Mouse (Mus musculus) gonadal fat pad, adult 2 months (tissue): ENCODE measurements around the gene Cetn4. TPM values are rescaled to one million over a fixed set of nuclear protein-coding genes. Genes with fewer than 3 reads are reported as not detected.
A peak's percentile ranks its signal among the peaks of the same experiment; 100 is the strongest.

Experiments used
- DNase-seq: peaks from one replicate; pipeline ENCODE4 v3.0.0-alpha.2; 2012; ENCODE audit warnings: low read depth
- polyA plus RNA-seq: library from polyadenylated mRNA; depleted of rRNA; stranded (reverse); fragments of >200 nt; gene quantifications from 2 replicates; pipeline ENCODE4 v1.2.3, GENCODE M21; 2012; rRNA removed

Cetn4 gene
- polyA plus RNA-seq = 1.4 and 2.8 TPM in 2 replicates

DNA sequence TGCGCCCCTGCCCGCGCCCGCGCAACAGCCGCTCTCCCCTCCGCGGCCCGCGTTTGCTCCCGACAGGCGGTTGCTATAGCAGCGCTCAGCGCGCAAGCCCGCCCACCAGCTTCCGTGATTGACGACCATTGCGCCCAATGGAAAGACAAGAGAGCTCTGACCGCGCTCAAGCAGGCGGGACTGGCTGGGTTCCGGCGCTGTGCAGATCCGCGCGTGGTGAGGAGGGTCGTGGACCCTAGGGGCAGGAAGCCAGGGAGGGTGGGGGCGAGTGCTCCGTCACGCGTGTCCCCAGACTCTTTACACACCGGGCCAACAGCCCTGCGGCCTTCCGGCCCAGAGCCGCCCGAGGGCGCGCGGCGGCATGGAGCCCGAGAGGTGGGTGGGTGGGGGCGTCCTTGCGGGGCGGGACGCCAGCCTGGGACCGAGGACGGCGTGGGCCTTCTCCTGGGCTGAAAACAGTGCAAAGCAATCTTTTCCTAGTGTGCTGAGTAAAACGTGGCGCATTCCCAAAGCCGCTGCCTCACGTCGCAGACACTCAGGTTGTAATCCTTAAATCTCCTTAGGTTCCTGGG lies at the start of gene Cetn4, which contains the start of gene Bbs12:
Gene Cetn4, minus strand, starts transcription at position 339 of the 572 bp plus-strand sequence.
Gene Bbs12, plus strand, starts transcription at position 185 of the 572 bp plus-strand sequence.
- no peak for DNase-seq

DNA sequence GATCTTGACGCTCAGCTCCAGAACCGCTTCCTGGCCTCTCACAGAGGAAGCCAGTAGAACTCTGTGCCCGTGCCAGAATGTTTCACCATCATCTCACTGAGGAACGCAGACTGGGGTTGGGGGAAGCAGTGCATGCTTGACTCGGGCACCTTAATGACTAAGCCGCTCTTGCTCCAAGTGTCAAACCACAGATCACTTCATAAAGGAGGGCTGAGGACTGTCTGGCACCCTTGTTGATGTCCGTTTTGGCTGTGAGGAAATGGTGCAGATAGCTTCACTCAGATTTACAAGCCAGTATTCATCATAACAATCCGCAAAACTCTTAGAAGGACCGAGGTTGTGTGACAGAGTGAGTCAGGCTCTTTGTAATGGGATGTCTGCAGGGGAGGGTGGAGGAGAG lies 48.2 kb upstream of the Cetn4 start:
- no peak for DNase-seq

DNA sequence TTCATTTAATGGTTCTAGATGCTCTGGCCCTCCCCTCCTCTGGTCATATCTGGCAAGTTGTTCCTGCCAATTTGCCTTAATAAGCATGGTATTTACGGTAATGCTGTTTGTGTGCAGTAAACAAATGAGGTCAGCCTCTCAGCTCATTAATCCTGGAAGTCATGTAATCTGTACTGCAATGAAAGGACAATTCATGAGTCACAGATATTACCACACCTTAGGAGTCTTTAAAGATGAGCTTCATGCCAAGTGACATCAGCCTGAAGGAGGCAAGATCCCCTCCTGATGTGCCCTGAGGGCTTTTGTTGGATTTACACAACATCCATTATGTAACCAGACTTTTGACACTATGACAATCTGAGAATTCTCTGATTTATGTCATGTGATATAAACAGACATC lies 42.2 kb upstream of the Cetn4 start:
- DNase-seq = peak; percentile 68

DNA sequence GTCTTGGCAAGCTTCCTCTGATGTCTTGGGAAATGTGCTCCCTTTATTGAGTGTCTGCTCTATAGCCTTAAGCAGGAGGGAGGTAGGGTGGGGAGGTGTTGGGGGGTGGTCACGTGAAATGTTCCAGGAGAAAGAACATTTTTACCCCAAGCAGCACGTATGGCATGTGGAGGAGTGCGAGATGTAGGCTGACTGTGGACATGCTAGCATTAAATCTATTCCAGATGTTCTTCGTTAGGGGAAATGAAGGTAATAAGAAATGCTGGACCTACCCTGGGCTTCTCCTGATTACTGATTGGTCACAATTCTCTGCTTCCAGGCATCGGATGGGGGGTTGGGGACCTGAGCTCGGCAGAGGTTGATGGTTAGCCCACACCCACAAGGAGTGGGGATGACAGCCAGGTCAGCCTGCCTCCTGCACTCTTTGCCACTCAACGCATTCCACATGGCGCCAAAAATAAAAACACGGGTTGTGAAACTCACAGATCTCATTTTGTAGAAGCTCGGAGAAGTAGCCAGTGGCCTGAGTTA lies 41.5 kb upstream of the Cetn4 start:
- no peak for DNase-seq

DNA sequence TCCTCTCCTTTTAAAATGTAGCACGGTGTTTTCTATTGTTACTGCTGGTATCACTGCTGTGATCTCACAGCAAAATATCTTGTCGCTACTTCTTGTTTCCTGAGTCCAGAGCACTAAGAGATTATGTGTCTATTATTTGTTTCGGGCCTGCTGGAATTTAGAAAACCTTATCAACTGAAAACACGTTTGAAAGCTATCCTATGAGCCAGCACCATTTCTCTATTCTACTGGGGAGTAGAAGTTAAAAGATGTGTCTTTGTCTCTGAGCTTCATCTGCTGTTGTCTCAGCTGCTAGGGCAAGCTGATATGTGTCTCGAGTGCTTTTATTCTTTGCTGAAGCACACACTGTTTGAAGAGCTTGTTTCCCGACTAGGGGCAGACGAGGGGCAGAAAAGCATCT lies 37.9 kb upstream of the Cetn4 start:
- no peak for DNase-seq

DNA sequence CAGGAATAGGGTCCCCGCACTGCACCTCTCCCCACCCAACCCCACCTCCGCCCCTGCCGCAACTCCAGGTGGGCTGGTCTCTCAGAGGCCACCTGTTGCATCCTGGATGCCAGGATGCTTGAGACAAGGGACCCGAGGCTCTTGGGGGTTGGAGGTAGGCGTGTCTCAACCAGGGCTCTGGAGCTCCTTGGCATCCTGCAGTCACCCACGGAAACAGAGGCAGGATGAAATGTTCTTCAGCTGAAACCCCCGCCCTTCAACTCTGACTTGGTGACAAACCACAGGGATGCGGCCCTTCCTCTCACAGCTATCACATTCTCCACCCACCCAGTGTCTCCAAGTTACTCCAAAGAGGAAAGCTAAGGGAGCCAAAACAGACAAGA lies 36.6 kb upstream of the Cetn4 start:
- no peak for DNase-seq

DNA sequence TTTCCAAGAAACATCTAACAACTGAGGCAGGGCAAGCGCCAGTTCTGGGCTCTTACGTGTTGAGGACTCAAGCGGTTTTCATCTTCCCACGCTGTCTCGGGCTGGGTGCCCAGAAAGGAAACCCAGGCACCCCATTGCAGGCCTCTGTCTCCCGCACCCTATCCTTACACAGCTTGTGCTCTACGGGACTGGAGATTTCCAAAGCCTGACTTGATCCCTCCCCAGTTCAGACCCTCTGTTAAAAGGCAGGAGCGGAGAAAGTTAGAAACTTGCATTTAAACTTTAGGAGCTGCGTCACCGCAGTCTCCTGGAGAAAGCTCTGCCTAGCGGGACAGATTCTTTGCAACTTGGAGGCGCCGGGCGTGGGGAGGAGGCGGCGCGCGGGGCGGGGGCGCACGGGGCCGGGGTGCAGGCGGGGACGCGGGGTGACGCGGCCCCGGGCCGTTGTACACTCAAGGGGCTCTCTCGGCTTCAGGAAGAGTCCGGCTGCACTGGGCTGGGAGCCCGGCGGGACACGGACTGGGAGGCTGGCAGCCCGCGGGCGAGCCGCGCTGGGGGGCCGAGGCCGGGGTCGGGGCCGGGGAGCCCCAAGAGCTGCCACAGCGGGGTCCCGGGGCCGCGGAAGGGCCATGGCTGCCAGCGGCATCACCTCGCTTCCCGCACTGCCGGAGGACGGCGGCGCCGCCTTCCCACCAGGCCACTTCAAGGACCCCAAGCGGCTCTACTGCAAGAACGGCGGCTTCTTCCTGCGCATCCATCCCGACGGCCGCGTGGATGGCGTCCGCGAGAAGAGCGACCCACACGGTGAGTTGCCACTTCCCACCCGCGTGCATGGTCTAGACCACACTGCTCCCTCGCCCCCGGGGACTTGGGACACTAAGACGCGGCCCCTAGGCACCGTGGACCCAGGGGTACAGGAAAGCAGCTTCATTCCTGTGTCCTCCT lies 36.0 kb upstream of the Cetn4 start, which contains the start of gene Fgf2:
Gene Fgf2, plus strand, starts transcription at position 126 of the 945 bp plus-strand sequence.
- no peak for DNase-seq

DNA sequence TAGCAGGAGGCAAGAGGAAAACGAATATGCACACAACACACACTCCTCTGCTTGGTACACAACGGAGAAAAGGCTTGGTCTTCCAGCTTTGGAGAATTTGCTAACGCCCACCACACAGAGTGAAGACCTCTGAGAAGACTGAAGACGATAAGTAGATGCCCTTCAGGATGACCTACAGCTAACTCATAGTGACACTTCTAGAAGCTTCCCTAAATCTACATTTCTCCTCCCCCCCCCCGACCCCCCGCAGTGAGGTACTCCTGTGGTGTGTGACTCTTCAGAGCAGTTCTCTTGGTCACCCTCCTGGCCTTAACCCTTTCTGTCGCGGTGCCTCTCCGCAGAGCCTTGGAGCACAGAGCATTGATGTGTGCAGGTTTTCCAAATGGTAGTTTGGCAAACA lies 35.2 kb upstream of the Cetn4 start:
- no peak for DNase-seq

DNA sequence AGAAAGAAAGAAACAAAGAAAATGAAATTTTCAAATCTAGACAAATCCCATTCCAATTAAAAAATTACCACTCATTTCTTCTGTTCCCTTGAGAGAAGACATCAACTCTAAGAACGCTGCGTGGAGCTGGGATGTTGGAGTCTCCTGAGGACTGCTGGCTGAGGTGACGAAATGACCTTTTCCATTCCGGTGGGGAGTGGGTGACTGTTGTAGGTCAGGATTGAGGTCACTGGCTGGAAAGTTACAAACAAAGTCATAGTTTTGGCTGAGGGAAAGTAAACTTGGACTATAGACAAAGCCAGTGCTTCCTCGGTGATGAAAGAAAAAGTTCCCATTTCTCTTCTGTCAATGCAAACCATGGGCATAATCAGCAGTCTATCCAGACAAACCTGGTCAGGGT lies 30.3 kb upstream of the Cetn4 start:
- no peak for DNase-seq

DNA sequence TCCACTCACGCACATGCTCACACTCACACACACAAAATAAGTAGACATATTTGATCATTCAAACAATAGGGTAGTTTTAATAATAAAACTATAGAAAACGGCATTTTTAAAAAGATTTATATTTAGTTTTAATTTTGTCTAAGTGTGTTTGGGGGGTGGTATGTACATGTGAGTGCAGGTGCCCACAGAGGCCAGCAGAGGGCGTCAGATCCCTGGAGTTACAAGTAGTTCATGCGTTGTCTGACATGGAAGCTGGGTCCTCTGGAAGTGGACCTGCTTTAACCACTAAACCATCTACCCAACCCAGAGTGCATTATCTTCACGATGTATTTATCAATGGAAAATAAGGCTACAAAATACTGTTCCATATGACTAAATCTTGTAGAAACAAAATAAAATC lies 28.6 kb upstream of the Cetn4 start:
- DNase-seq = no peak

DNA sequence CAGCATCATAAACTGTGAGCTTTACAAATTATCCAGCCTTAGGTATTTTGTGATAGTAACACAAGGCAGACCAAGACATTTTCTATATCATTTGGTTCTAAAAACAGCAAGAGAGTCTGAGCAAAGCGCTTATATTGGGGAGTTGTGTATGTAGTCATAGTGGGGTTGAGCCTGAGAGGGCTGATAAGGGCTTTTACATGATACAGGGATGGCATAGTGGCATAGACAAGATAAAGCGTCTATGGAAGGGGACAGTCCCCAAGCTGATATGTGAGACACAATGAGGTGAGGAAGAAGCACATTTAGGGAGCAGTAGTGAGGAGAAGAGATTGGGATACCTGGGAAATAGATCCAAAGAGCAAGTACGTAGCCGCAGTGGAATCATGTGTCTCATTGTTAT lies 21.5 kb upstream of the Cetn4 start:
- DNase-seq = no peak

DNA sequence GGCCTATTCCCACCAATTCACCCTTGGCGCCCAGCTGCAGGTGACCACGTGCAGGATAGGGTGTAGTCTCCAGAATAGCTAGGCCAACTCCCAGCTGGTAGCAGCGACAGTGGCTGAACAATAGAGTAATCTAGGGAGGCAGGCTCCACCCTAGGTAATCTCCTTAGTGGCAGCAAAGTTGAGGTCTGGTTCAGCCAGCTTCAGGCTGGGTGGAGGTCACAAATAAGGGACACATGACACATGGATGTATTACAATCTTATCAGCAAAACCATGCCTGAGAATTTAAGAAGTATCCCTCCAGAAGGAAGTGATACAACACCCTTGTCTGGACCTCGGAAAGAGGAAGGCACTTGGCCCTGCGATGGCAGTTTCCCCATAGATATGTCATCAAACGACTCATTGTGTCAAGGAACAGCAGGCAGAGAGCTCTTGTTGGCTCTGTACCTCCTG lies 19.5 kb upstream of the Cetn4 start:
- no peak for DNase-seq

DNA sequence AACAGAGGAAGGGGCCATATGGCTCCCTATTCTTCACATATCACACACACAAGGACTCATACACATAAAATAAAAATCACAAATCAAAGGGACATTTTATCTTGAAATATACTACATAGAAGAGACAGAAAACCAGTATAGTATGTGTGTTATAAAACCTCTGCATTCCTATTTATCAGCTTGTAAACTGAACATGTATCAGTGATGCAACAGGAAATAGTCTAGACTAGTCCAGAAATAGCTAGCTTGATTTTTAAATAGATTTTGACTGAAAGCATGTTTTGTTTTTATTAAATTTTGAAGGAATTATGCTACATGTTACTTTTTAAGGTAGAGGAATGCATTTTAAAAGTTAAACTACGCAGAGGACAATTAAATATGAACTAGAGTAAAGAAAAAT lies 17.5 kb upstream of the Cetn4 start:
- no peak for DNase-seq

DNA sequence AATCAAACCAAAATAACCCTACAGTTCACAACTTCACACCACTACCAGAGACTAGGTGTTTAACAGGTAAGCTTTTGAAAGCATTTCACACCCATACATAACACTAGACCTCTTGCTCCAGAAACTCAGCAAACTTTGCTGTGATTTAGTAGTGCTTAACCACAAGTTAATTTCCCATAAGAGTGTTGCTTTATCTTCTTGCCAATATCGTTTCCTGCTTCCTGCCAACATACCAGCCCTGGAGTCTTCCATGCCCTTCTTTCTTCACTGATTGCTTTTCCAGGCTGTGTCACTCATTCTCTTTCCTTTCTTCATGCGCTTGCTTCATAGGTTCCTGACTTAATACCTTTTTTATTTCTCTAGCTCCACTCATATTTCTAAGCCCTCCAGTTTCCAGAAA lies 16.0 kb upstream of the Cetn4 start:
- DNase-seq = no peak

DNA sequence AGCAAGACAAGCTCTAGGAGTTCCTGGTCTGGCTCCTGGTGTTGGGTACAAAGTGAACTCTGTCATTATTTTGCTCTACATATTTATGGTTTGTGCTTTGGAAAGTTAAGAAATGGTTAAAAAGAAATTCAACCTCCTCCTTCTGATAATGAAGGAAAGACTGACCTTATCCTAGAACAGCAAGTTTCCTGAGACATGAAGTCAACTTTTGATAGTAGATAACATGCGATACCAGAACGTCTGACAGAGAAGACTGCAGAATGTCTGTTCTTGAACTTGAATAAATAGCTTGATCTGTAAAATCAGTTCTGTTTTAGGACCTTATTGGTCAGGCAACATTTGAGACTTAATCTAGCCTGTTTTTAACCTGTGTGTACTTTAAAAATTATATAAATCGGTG lies 14.1 kb upstream of the Cetn4 start:
- no peak for DNase-seq

DNA sequence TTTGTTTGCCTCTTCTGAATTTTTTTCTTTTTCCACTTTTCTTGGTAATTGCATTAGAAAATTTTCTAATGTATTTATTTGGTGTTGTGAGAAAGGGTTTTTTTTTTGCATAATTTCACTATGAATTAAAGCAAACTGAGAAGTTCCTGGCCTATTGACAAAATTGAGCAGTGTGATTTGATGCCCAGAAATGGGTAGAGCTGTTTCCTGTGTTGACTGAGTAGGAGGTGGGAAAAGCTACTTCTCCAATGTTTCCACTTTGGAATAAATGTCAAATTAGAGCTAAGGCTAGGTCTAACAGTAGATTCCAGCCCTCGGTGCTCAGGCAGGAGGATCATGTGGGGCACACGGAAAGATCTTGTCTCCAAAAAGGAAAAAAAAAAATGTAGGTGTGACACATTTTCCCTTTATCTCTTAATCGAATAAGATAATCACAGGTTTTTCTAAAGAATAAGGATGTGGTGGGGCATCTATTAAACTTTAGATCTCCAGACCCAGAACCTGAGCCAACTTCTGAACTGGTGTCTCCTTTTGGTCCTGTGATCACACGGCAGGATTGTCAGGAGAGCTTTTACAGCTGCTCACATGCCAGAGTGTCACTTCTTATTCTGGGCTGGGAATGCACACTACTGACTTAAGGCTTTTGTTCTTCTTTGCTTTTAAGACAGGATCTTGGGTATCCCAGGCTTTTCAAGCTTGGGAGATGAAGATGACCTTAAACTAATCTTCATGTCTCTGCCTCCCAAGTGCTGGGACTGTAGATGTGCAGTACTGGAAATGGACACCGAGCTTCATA lies 13.0 kb upstream of the Cetn4 start:
- DNase-seq = no peak

DNA sequence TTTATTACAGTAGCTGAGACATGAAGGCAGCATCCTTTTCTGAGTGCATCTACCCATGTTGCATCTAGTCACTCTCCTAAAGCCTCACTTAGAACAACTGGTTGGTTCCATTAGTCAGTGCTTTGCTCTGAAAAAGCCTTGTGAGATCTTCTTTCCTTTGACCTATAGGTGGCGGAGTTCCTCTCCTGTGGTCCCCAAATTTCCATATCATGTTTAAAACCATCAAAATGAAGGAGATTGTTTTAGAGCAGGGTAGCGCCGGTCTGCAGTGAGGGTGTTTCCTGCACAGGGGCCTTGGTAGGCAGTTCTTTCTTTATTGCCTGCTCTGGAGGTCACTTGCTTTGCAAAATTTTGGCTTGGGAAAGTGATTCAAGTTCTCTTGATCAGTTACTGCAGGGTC lies 11.8 kb upstream of the Cetn4 start:
- no peak for DNase-seq

DNA sequence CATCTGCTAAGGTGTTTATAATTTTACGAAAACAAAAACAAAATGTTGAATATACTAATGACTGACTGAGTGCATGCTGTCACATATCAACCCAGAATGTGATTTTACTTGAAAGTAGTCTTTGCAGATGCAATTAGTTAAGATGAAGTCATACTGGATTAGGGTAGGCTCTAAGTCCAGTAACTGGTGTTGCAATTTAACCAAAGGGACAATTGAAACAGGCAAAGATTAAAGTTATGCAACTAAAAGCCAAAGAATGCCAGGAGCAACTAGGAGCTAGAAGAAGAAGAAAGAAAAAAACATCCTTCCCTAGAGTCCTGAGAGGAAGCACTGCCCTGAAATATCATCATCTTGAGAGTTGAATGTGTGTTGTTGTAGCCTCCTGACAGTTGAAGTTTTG lies 3.7 kb upstream of the Cetn4 start:
- DNase-seq = no peak

DNA sequence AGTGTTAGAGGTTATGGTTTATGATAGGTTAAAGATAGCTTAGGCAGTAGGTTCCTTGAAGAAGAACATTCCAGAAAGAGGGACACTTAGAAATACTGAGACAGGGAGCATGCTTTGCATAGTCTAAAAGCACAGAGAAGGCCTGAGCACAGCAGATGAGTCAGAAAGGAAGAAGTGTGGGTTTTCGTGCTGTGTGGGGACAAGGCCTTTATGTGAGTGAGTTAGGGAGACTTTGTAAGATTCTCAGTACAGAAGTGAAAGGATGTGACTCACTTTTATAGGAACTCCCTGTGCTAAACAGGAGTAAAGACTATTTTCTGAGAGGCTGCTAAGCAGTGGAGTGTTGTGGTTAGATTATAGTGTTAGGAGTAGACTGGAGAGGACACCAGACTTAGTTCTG lies 863 bp upstream of the Cetn4 start:
- no peak for DNase-seq

DNA sequence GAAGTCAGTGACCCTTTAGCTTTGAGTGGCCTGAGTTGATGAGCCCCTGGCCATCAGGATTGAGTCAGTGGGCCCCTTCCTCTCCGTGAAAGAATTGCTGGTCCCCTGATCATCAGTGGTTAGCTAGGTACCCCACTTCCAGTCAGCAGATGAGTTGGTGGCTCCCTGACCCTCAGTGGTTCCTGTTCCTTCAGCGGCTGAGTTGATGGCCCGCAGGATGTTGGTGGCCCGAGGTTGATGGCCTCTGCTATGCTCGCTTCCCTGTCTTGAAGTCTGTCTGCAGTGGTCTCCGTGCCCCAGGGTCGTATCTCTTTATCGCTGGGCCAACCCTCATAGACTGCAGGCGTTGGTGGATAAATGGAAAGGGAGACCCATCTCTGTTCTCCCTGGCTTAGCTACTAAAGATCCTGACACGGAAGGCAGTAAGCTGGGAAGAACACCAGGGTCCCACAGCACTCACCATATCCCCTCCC lies 575 bp downstream of the Cetn4 start:
- DNase-seq = no peak

DNA sequence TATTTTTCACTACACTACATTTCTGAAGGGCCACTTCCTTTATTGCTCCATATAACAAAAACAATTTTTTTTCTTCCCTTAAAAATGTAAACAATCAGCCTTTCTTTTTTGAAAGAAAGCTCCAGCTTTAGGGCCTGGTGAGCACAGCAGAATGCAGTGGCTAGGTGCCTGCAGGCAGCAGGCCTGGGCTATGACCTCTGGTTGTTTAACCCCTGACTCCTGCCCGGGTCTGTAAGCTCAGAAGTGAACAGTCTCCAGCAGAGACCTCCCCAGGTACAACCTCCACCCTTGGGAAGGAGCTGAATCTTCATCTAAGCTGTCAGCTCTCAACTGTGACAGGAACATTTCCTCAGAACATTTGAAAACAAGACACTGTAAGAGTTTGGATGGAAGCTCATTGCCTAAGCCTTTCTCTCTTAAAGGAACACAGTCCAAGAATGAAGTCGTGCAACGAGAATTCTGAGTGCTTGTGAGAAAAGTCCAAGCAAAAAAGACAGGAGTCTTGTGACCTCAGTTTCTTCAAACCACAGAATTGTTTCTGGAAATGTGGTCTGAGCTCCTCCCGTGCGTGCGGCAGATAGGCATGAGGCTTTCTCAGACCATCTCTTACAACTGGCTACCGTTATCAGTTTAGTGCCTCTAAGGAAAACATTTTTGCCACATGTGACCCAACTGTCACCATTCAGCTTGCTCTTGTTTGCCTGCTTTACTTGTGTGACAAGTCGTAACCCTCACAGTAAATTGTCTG lies 8.9 kb downstream of the Cetn4 start:
- no peak for DNase-seq
